Mouse (Mus musculus): Measurements from ENCODE around the gene Ctsw. TPM values are rescaled to one million over a fixed set of nuclear protein-coding genes. Genes with fewer than 3 reads are reported as not detected.

Gene Ctsw
- polyA plus RNA-seq (2014; fragmentation: Illumina TruSeq; extraction: RNeasy Lipid Tissue Mini Kit (QIAGEN cat#74804); ENCODE audit: low read depth, low replicate concordance), result not detected

GRCm38 (mm10) chr19:5468374-5468773 lies at the start of gene Ctsw:
TSS of gene Ctsw (minus strand) at chr19:5468507.

DNA sequence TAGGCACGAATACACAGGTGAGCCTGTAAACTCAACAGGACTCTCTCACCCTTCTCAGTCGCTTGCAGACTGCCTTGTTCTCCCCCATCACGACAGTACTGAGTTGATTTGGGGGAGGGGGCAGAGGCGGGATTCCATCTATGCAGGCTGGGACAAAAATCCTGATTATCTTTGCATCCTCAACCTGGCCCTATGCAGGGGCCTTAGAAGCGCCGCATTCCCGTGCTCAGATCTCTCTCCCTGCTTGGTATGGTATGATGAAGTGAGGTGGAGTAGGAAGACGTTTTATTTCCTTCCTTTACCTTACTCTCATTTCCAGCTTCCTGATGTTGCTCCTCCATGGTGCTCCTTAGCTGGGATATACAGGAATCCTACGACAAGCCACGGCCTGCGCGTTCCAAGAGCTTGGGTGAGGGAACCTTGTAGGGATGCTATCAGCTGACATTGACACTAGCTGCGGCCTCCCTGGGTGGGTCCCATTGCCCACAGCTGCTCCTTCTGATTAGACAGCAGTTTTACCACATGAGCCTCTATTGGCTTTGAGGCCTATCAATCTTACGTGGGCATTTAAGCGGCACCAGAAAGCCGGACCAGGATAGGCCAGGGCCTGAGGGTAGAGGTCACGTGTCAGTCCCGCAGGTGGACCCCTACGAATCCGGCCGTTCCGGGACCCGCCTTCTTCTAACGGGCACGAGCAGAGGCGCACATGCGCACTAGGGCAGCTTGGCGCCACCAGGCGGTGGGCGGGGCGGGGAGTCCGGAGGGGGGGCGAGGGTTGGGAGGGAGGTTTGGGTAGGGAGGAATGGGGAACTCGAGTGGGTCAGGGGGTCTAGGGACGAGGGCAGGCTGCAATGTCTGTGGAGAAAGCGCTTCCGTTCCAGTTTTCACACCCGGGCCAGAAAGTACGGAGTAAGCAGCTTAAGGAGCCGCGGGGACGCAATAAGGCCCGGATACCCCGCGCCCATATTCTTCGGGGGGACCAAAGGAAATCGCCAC lies 42.0 kb upstream of the Ctsw start, which contains the start of gene Snx32:
TSS of gene Snx32 (minus strand) at position 508 of the 996 bp plus-strand sequence.

GRCm38 (mm10) chr19:5503687-5504086 lies 35.4 kb upstream of the Ctsw start, which contains the start of gene 1700020D05Rik:
TSS of gene 1700020D05Rik (minus strand) at chr19:5503787.

DNA sequence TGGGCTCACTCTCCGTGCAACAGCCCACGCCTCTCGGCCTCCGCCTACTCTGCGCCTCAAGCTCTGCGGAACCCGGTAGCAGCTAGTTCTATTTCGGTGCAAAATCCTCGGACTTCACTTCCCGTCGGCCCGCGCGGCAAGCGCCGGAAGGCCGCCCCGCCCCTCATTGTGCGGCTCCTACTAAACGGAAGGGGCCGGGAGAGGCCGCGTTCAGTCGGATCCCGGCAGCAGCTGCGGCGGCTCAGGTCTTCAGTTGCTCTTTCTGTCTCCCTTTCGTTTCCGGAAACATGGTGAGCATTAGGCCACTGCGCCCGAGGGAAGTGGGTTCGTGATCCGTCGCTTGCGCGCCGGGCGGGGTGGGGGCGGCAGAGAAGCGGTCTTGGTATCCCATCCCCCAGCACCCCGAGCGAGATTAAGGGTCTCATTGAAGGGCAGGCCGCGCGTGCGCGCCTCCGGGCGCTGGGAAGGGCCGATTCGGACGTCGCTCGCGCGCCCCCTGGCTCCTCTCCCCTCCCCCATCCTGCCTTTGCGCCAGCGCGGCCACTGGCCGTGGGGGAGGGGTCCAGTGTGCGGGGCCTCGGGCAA lies 22.1 kb upstream of the Ctsw start, which contains the start of gene Cfl1:
TSS of gene Cfl1 (plus strand) at position 143 of the 585 bp plus-strand sequence.

GRCm38 (mm10) chr19:5487768-5488550 lies 19.7 kb upstream of the Ctsw start, which contains the start of gene Mus81:
TSS of gene Mus81 (minus strand) at chr19:5488402.

DNA sequence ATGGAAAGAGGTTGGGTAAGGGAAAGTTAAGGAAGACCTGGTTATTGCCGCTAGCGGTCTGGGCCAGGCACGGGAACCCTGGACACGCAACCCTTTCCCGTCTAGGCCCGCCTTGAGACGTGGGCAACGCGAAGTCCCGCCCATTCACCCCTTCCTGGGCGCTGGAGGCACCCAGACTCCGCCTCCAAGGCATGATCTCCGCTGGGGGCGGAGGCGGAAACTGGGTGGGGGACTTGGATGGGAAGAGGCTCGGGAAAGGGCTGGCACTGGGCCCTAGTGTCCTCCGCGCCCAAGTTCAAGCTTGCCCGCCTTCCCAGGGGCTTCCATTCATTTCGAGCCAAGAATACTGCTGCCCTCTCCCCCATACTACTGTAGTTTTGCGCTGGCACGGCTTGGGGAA lies 5.4 kb upstream of the Ctsw start, which contains the start of gene Efemp2:
TSS of gene Efemp2 (plus strand) at position 235 of the 400 bp plus-strand sequence.

GRCm38 (mm10) chr19:5460465-5460911 lies 7.8 kb downstream of the Ctsw start, which contains the start of gene Fibp:
TSS of gene Fibp (plus strand) at chr19:5460615.

DNA sequence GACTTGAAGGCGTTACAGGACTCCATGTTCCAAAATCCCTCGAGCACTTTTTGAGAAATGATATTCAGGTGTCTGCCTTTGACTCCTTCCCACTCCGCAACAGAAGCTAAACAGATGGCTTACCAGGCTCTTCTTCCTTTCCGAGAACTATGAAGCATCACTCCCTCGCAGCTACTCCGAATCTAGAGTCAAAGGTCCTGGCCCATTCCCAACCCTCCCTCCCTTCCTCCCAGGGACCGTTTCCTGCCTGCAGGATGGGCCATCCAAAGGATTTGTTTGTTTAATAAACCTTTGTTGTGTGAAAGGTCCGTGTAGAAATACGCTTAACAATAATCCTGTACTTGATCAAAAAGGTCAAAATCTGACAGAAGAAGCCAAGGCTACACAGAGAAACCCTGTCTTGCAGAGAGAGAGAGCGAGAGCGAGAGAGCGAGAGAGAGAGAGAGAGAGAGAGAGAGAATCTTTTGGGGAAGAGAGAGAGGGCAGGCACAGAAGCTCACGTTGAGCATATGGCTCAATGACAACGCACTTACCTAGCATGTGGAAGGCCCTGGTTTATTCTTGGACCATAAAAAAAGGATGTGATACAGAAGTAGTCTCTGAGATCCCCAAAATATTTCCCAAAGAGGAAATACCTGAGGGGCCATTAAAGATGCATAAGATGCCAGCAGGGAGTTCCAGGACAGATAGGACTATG lies 10.4 kb downstream of the Ctsw start, which contains the start of gene Ccdc85b:
TSS of gene Ccdc85b (minus strand) at position 149 of the 697 bp plus-strand sequence.

DNA sequence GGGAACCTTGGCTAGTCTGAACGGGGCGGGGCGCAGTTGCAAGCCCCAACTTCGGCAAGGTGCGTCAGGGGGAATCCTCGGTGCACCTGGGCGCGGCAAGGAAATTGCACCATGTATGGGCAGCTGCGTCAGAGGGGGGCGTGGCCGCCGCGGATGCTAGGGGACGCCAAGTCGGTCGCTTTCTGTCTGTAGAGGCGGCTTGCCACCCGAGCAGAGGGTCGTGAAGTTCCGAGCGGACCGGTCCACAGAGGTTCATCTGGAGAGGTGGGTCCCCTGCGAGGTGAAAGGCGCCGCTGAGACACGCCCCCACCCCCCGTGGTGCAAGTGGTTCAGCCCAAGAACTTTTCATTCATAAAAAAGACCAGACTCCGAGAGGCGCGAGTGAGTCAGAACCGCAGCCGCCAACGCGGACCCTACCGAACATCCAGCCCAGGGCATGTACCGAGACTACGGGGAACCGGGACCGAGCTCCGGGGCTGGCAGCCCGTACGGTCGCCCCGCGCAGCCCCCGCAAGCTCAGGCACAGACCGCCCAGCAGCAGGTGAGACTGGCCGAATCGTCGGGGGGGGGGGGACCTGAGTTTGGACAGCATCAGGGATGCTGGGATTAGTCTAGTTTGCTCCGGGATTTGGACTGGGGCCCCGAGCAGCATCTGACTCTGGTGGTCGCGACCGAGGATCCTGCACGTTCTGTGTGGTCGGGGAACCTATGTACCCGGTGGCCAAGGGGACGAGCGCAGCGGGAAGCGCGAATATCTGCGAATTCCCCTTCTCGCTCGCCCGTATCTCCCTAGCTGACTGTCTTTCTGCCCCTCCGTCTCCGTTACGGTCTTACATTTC lies 20.6 kb downstream of the Ctsw start, which contains the start of gene Fosl1:
TSS of gene Fosl1 (plus strand) at position 33 of the 839 bp plus-strand sequence.

GRCm38 (mm10) chr19:5424782-5425741 lies 43.2 kb downstream of the Ctsw start, which contains the start of the genes Drap1 and AI837181:
TSS of gene Drap1 (minus strand) at chr19:5424979.
TSS of gene AI837181 (plus strand) at chr19:5425144.

Other genes with a start within 250 kb of the Ctsw start
- gene Pacs1, start 195.4 kb downstream of the Ctsw start, polyA plus RNA-seq (2014; fragmentation: Illumina TruSeq; extraction: RNeasy Lipid Tissue Mini Kit (QIAGEN cat#74804); ENCODE audit: low read depth, low replicate concordance), result 5.5 TPM
- 42.7 TPM for gene Sf3b2, start 173.1 kb downstream of the Ctsw start, polyA plus RNA-seq (2014; fragmentation: Illumina TruSeq; extraction: RNeasy Lipid Tissue Mini Kit (QIAGEN cat#74804); ENCODE audit: low read depth, low replicate concordance)
- gene Gal3st3, start 170.2 kb downstream of the Ctsw start, polyA plus RNA-seq (2014; fragmentation: Illumina TruSeq; extraction: RNeasy Lipid Tissue Mini Kit (QIAGEN cat#74804); ENCODE audit: low read depth, low replicate concordance), result not detected
- gene Catsper1, start 132.8 kb downstream of the Ctsw start, polyA plus RNA-seq (2014; fragmentation: Illumina TruSeq; extraction: RNeasy Lipid Tissue Mini Kit (QIAGEN cat#74804); ENCODE audit: low read depth, low replicate concordance), result not detected
- not detected for gene Cst6, start 118.9 kb downstream of the Ctsw start, polyA plus RNA-seq (2014; fragmentation: Illumina TruSeq; extraction: RNeasy Lipid Tissue Mini Kit (QIAGEN cat#74804); ENCODE audit: low read depth, low replicate concordance)
- gene Eif1ad, start 101.8 kb downstream of the Ctsw start, polyA plus RNA-seq (2014; fragmentation: Illumina TruSeq; extraction: RNeasy Lipid Tissue Mini Kit (QIAGEN cat#74804); ENCODE audit: low read depth, low replicate concordance), result 13.9 TPM
- gene Banf1, start 101.3 kb downstream of the Ctsw start, polyA plus RNA-seq (2014; fragmentation: Illumina TruSeq; extraction: RNeasy Lipid Tissue Mini Kit (QIAGEN cat#74804); ENCODE audit: low read depth, low replicate concordance), result 11.3 TPM
- gene Sart1, start 79.8 kb downstream of the Ctsw start, polyA plus RNA-seq (2014; fragmentation: Illumina TruSeq; extraction: RNeasy Lipid Tissue Mini Kit (QIAGEN cat#74804); ENCODE audit: low read depth, low replicate concordance), result 1.6 TPM
- not detected for gene Tsga10ip, start 66.0 kb downstream of the Ctsw start, polyA plus RNA-seq (2014; fragmentation: Illumina TruSeq; extraction: RNeasy Lipid Tissue Mini Kit (QIAGEN cat#74804); ENCODE audit: low read depth, low replicate concordance)
- gene Drap1, start 43.5 kb downstream of the Ctsw start, polyA plus RNA-seq (2014; fragmentation: Illumina TruSeq; extraction: RNeasy Lipid Tissue Mini Kit (QIAGEN cat#74804); ENCODE audit: low read depth, low replicate concordance), result 8.5 TPM
- 0.76 TPM for gene AI837181, start 43.4 kb downstream of the Ctsw start, polyA plus RNA-seq (2014; fragmentation: Illumina TruSeq; extraction: RNeasy Lipid Tissue Mini Kit (QIAGEN cat#74804); ENCODE audit: low read depth, low replicate concordance)
- not detected for gene Fosl1, start 21.0 kb downstream of the Ctsw start, polyA plus RNA-seq (2014; fragmentation: Illumina TruSeq; extraction: RNeasy Lipid Tissue Mini Kit (QIAGEN cat#74804); ENCODE audit: low read depth, low replicate concordance)
- 1.0 TPM for gene Ccdc85b, start 10.6 kb downstream of the Ctsw start, polyA plus RNA-seq (2014; fragmentation: Illumina TruSeq; extraction: RNeasy Lipid Tissue Mini Kit (QIAGEN cat#74804); ENCODE audit: low read depth, low replicate concordance)
- 6.2 TPM for gene Fibp, start 7.9 kb downstream of the Ctsw start, polyA plus RNA-seq (2014; fragmentation: Illumina TruSeq; extraction: RNeasy Lipid Tissue Mini Kit (QIAGEN cat#74804); ENCODE audit: low read depth, low replicate concordance)
- 1.3 TPM for gene Efemp2, start 5.4 kb upstream of the Ctsw start, polyA plus RNA-seq (2014; fragmentation: Illumina TruSeq; extraction: RNeasy Lipid Tissue Mini Kit (QIAGEN cat#74804); ENCODE audit: low read depth, low replicate concordance)
- 2.1 TPM for gene Mus81, start 19.9 kb upstream of the Ctsw start, polyA plus RNA-seq (2014; fragmentation: Illumina TruSeq; extraction: RNeasy Lipid Tissue Mini Kit (QIAGEN cat#74804); ENCODE audit: low read depth, low replicate concordance)
- gene Cfl1, start 21.9 kb upstream of the Ctsw start, polyA plus RNA-seq (2014; fragmentation: Illumina TruSeq; extraction: RNeasy Lipid Tissue Mini Kit (QIAGEN cat#74804); ENCODE audit: low read depth, low replicate concordance), result 227 TPM
- gene 1700020D05Rik, start 35.3 kb upstream of the Ctsw start, polyA plus RNA-seq (2014; fragmentation: Illumina TruSeq; extraction: RNeasy Lipid Tissue Mini Kit (QIAGEN cat#74804); ENCODE audit: low read depth, low replicate concordance), result not detected
- 0.58 TPM for gene Snx32, start 42.0 kb upstream of the Ctsw start, polyA plus RNA-seq (2014; fragmentation: Illumina TruSeq; extraction: RNeasy Lipid Tissue Mini Kit (QIAGEN cat#74804); ENCODE audit: low read depth, low replicate concordance)
- not detected for gene Ovol1, start 92.1 kb upstream of the Ctsw start, polyA plus RNA-seq (2014; fragmentation: Illumina TruSeq; extraction: RNeasy Lipid Tissue Mini Kit (QIAGEN cat#74804); ENCODE audit: low read depth, low replicate concordance)
- not detected for gene Ap5b1, start 99.5 kb upstream of the Ctsw start, polyA plus RNA-seq (2014; fragmentation: Illumina TruSeq; extraction: RNeasy Lipid Tissue Mini Kit (QIAGEN cat#74804); ENCODE audit: low read depth, low replicate concordance)
- 1.9 TPM for gene Rnaseh2c, start 133.4 kb upstream of the Ctsw start, polyA plus RNA-seq (2014; fragmentation: Illumina TruSeq; extraction: RNeasy Lipid Tissue Mini Kit (QIAGEN cat#74804); ENCODE audit: low read depth, low replicate concordance)
- 29.7 TPM for gene Kat5, start 141.7 kb upstream of the Ctsw start, polyA plus RNA-seq (2014; fragmentation: Illumina TruSeq; extraction: RNeasy Lipid Tissue Mini Kit (QIAGEN cat#74804); ENCODE audit: low read depth, low replicate concordance)
- 2.9 TPM for gene Rela, start 169.0 kb upstream of the Ctsw start, polyA plus RNA-seq (2014; fragmentation: Illumina TruSeq; extraction: RNeasy Lipid Tissue Mini Kit (QIAGEN cat#74804); ENCODE audit: low read depth, low replicate concordance)
- gene Sipa1, start 195.2 kb upstream of the Ctsw start, polyA plus RNA-seq (2014; fragmentation: Illumina TruSeq; extraction: RNeasy Lipid Tissue Mini Kit (QIAGEN cat#74804); ENCODE audit: low read depth, low replicate concordance), result 1.3 TPM
- gene Map3k11, start 220.2 kb upstream of the Ctsw start, polyA plus RNA-seq (2014; fragmentation: Illumina TruSeq; extraction: RNeasy Lipid Tissue Mini Kit (QIAGEN cat#74804); ENCODE audit: low read depth, low replicate concordance), result 2.2 TPM
- gene Pcnx3, start 220.4 kb upstream of the Ctsw start, polyA plus RNA-seq (2014; fragmentation: Illumina TruSeq; extraction: RNeasy Lipid Tissue Mini Kit (QIAGEN cat#74804); ENCODE audit: low read depth, low replicate concordance), result 0.70 TPM
- not detected for gene Kcnk7, start 235.9 kb upstream of the Ctsw start, polyA plus RNA-seq (2014; fragmentation: Illumina TruSeq; extraction: RNeasy Lipid Tissue Mini Kit (QIAGEN cat#74804); ENCODE audit: low read depth, low replicate concordance)

All from adrenal gland, adult 10 weeks (tissue).